Mouse (Mus musculus): ENCODE measurements around the gene Sulf2. TPM values are rescaled to one million over a fixed set of nuclear protein-coding genes. Genes with fewer than 3 reads are reported as not detected.

Gene Sulf2
- total and polyA plus RNA-seq, 3 experiments = not detected

DNA sequence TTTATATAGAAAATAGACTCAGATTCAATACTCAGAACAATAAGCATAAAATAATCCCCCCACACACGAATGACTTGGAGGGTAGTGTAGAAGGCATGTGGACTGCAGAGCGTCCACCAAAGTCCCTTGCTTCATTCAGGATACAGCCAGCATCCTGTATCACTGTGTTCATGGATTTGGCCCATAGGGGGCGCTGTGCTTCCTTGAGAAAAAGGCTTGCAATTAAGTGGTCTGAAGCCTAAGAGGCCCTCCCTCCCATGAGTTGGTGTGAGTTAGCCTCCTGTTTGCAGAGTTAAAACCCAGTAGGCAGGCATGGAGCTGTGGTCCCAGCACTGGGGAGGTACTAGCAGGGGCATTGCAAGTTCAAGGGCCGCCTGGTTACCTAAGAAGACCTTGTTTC is 47.1 kb downstream of the Sulf2 start:
- TF ChIP-seq RAD21 (IDR thresholded peaks at IDR 0.05; ENCODE audit: low read depth, low read length) = peak; percentile 34
- TF ChIP-seq CTCF (IDR thresholded peaks at IDR 0.05 in 2 of 3, conservative IDR thresholded peaks at IDR 0.05 in 1 of 3; ENCODE audit: control insufficient read depth in 1 of 3, insufficient read depth in 1 of 3, low read depth in 2 of 3, low read length in 3 of 3, poor library complexity in 1 of 3, severe bottlenecking in 1 of 3) = peak; percentile 46 to 58 (median 54)
- no peak for TF ChIP-seq POLR2AphosphoS2 (IDR thresholded peaks at IDR 0.05; ENCODE audit: low read length)
- no peak for TF ChIP-seq ZMIZ1 (IDR thresholded peaks at IDR 0.05; ENCODE audit: low read depth, low read length)
- TF ChIP-seq GABPA (IDR thresholded peaks at IDR 0.05; ENCODE audit: low read depth, low read length) = no peak
- Histone ChIP-seq H3K27ac (ENCODE audit: control insufficient read depth, low read depth, low read length) (no peak overlapping the region), H3K79me2 (ENCODE audit: control insufficient read depth, insufficient read depth, low read length, poor library complexity) (no peaks in the 10 kb centered on the region), H3K4me3 (ENCODE audit: control insufficient read depth in 1 of 2, insufficient read depth in 1 of 2, low read depth in 2 of 2, low read length in 2 of 2) (no peak overlapping the region), H3K27me3 (ENCODE audit: control insufficient read depth in 1 of 2, insufficient read depth in 2 of 2, low read length in 2 of 2) (no peaks in the 10 kb centered on the region), H3K9me3 (replicated peaks; ENCODE audit: insufficient read depth, low read length) (no peaks in the 10 kb centered on the region), H3K9ac (ENCODE audit: control insufficient read depth, low read depth, low read length, poor library complexity, severe bottlenecking) (no peak overlapping the region), H3K36me3 (ENCODE audit: control insufficient read depth in 1 of 2, insufficient read depth in 2 of 2, low read length in 2 of 2) (no peaks in the 10 kb centered on the region), H3K4me1 (ENCODE audit: control insufficient read depth in 1 of 2, insufficient read depth in 2 of 2, low read length in 2 of 2) (no peaks in the 10 kb centered on the region)
- peak; percentile 29 for DNase-seq (ENCODE audit: low read depth, low spot score)

DNA sequence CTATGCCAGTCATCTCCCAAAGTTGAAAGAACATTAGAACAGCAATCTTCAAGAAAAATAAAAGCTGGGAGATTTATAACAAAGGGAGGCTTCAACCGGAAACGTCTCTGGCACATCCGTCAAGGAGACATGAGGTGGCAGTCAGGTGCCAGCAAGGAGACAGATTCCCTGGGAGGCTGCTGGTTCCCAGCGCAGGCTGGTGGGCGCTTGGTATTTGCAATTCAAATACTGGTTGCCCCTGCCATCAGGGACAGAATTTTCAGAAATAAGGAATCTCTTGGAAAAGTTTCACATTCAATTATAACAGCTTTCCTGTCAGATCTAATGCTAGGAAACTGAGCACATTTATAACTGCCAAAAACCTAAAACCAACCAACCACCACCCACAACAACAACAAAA is 47.6 kb downstream of the Sulf2 start:
- Histone ChIP-seq H3K79me2 (ENCODE audit: control insufficient read depth, insufficient read depth, low read length, poor library complexity) (no peaks in the 10 kb centered on the region), H3K4me1 (ENCODE audit: control insufficient read depth in 1 of 2, insufficient read depth in 2 of 2, low read length in 2 of 2) (no peaks in the 10 kb centered on the region), H3K36me3 (ENCODE audit: control insufficient read depth in 1 of 2, insufficient read depth in 2 of 2, low read length in 2 of 2) (no peaks in the 10 kb centered on the region), H3K27me3 (ENCODE audit: control insufficient read depth in 1 of 2, insufficient read depth in 2 of 2, low read length in 2 of 2) (no peaks in the 10 kb centered on the region), H3K9ac (ENCODE audit: control insufficient read depth, low read depth, low read length, poor library complexity, severe bottlenecking) (no peak overlapping the region), H3K4me3 (ENCODE audit: control insufficient read depth in 1 of 2, insufficient read depth in 1 of 2, low read depth in 2 of 2, low read length in 2 of 2) (no peak overlapping the region), H3K9me3 (replicated peaks; ENCODE audit: insufficient read depth, low read length) (no peaks in the 10 kb centered on the region), H3K27ac (ENCODE audit: control insufficient read depth, low read depth, low read length) (no peak overlapping the region)
- TF ChIP-seq TBP (IDR thresholded peaks at IDR 0.05; ENCODE audit: low read depth, low read length) = no peak
- no peak for TF ChIP-seq CHD2 (IDR thresholded peaks at IDR 0.05; ENCODE audit: low read length)
- no peak for TF ChIP-seq BHLHE40 (IDR thresholded peaks at IDR 0.05; ENCODE audit: borderline replicate concordance, low read depth, low read length)
- no peak for TF ChIP-seq RAD21 (IDR thresholded peaks at IDR 0.05; ENCODE audit: low read depth, low read length)
- no peak for TF ChIP-seq ZC3H11A (IDR thresholded peaks at IDR 0.05; ENCODE audit: low read depth, low read length)
- TF ChIP-seq USF2 (IDR thresholded peaks at IDR 0.05; ENCODE audit: borderline replicate concordance in 1 of 2, insufficient read depth in 1 of 2, low read depth in 1 of 2, low read length in 2 of 2) = no peak
- TF ChIP-seq SIN3A (IDR thresholded peaks at IDR 0.05; ENCODE audit: low read length) = no peak
- no peak for DNase-seq (ENCODE audit: low read depth, low spot score)

DNA sequence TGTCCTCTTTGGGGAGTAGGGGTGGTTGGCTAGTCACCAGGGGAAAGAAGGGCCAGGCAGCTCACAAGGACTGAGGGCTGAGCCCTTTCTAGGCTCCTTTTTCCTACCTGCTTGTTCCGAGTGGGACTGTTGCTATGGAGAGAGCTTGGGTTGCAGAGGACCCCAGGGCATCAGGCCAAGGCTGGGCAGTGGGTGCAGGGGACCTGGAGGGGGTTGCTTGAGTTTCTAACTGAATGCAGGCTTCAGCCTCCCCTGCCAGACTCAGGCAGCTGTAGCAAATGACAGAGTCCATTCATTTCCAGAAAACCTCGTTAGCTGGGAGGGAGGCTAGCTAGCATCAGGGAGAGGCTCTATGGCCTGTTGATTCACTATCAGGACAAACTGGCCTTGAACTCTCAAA is 48.8 kb downstream of the Sulf2 start:
- Histone ChIP-seq H3K36me3 (ENCODE audit: control insufficient read depth in 1 of 2, insufficient read depth in 2 of 2, low read length in 2 of 2) (no peaks in the 10 kb centered on the region), H3K27me3 (ENCODE audit: control insufficient read depth in 1 of 2, insufficient read depth in 2 of 2, low read length in 2 of 2) (no peaks in the 10 kb centered on the region), H3K4me1 (ENCODE audit: control insufficient read depth in 1 of 2, insufficient read depth in 2 of 2, low read length in 2 of 2) (no peaks in the 10 kb centered on the region), H3K27ac (ENCODE audit: control insufficient read depth, low read depth, low read length) (no peak overlapping the region), H3K4me3 (ENCODE audit: control insufficient read depth in 1 of 2, insufficient read depth in 1 of 2, low read depth in 2 of 2, low read length in 2 of 2) (no peak overlapping the region), H3K9me3 (replicated peaks; ENCODE audit: insufficient read depth, low read length) (no peaks in the 10 kb centered on the region), H3K9ac (ENCODE audit: control insufficient read depth, low read depth, low read length, poor library complexity, severe bottlenecking) (no peak overlapping the region), H3K79me2 (ENCODE audit: control insufficient read depth, insufficient read depth, low read length, poor library complexity) (no peaks in the 10 kb centered on the region)
- no peak for DNase-seq (ENCODE audit: low read depth, low spot score)
- TF ChIP-seq E2F4 (IDR thresholded peaks at IDR 0.05; ENCODE audit: borderline replicate concordance, low read depth, low read length) = no peak
- no peak for TF ChIP-seq RCOR1 (IDR thresholded peaks at IDR 0.05; ENCODE audit: low read depth, low read length)
- no peak for TF ChIP-seq TAL1 (IDR thresholded peaks at IDR 0.05; ENCODE audit: low read length)
- TF ChIP-seq UBTF (IDR thresholded peaks at IDR 0.05; ENCODE audit: borderline replicate concordance, insufficient read depth, low read depth, low read length) = no peak
- TF ChIP-seq EP300 (IDR thresholded peaks at IDR 0.05; ENCODE audit: low read depth in 1 of 2, low read length in 2 of 2) = no peak
- TF ChIP-seq CHD1 (IDR thresholded peaks at IDR 0.05; ENCODE audit: low read depth, low read length) = no peak
- no peak for TF ChIP-seq KAT2A (conservative IDR thresholded peaks at IDR 0.05; ENCODE audit: low read depth, low read length)
- TF ChIP-seq ZMIZ1 (IDR thresholded peaks at IDR 0.05; ENCODE audit: low read depth, low read length) = no peak
- TF ChIP-seq GATA1 (IDR thresholded peaks at IDR 0.05; ENCODE audit: low read depth, low read length) = no peak
- TF ChIP-seq ETS1 (IDR thresholded peaks at IDR 0.05; ENCODE audit: low read depth, low read length) = no peak
- TF ChIP-seq ELF1 (IDR thresholded peaks at IDR 0.05; ENCODE audit: low read depth, low read length) = no peak
- no peak for TF ChIP-seq ZNF384 (IDR thresholded peaks at IDR 0.05; ENCODE audit: low read depth, low read length)
- no peak for TF ChIP-seq MYB (IDR thresholded peaks at IDR 0.05; ENCODE audit: low read depth, low read length)
- TF ChIP-seq CTCF (IDR thresholded peaks at IDR 0.05 in 2 of 3, conservative IDR thresholded peaks at IDR 0.05 in 1 of 3; ENCODE audit: control insufficient read depth in 1 of 3, insufficient read depth in 1 of 3, low read depth in 2 of 3, low read length in 3 of 3, poor library complexity in 1 of 3, severe bottlenecking in 1 of 3) = no peak
- no peak for TF ChIP-seq MXI1 (IDR thresholded peaks at IDR 0.05; ENCODE audit: low read depth, low read length)
- no peak for TF ChIP-seq NRF1 (IDR thresholded peaks at IDR 0.05; ENCODE audit: insufficient read depth, low read depth, low read length, poor library complexity, severe bottlenecking)
- TF ChIP-seq BHLHE40 (IDR thresholded peaks at IDR 0.05; ENCODE audit: borderline replicate concordance, low read depth, low read length) = no peak
- TF ChIP-seq JUND (IDR thresholded peaks at IDR 0.05; ENCODE audit: low read depth, low read length) = no peak
